Mouse (Mus musculus): ENCODE results near the gene Iqcf3. TPM values are rescaled to one million over a fixed set of nuclear protein-coding genes. Genes with fewer than 3 reads are reported as not detected.
A peak's percentile ranks its signal among the peaks of the same experiment; 100 is the strongest.

Iqcf3 gene
- polyA plus RNA-seq, 1 experiment from 2014 or later = not detected

- no peak overlapping the region for H3K4me2 ChIP-seq (replicated peaks; ENCODE audit: low read depth)
- no peak overlapping the region for H3K4me3 ChIP-seq (ENCODE audit: low read depth, low read length)
- H3K9me3 ChIP-seq (ENCODE audit: control insufficient read depth) = no peaks in the 10 kb centered on the region
- H3K36me3 ChIP-seq (ENCODE audit: control insufficient read depth, insufficient read depth) = no peaks in the 10 kb centered on the region
- no peaks in the 10 kb centered on the region for H3K4me1 ChIP-seq (replicated peaks; ENCODE audit: control insufficient read depth, insufficient read depth, low read length)
- TF ChIP-seq CTCF (IDR thresholded peaks at IDR 0.05; ENCODE audit: low read depth) = no peak
- H3K9ac ChIP-seq (ENCODE audit: low read depth, low read length) = no peak overlapping the region
- no peak overlapping the region for H3K27ac ChIP-seq (ENCODE audit: low read depth, low read length)
- WGBS = 79% methylated on average over 1 of the region's 1 CpGs
- no peak for ATAC-seq
- no peaks in the 10 kb centered on the region for H3K27me3 ChIP-seq (replicated peaks; ENCODE audit: control insufficient read depth, insufficient read depth, low read length)
These were observed 21.1 kb upstream of the Iqcf3 start for GRCm38 (mm10) chr9:106582552-106582951.

- Histone ChIP-seq H3K9ac (ENCODE audit: low read depth, low read length) (no peak overlapping the region), H3K27ac (ENCODE audit: low read depth, low read length) (no peak overlapping the region), H3K36me3 (ENCODE audit: control insufficient read depth, insufficient read depth) (no peaks in the 10 kb centered on the region), H3K27me3 (replicated peaks; ENCODE audit: control insufficient read depth, insufficient read depth, low read length) (no peaks in the 10 kb centered on the region), H3K4me2 (replicated peaks; ENCODE audit: low read depth) (no peak overlapping the region), H3K4me1 (replicated peaks; ENCODE audit: control insufficient read depth, insufficient read depth, low read length) (no peaks in the 10 kb centered on the region), H3K9me3 (ENCODE audit: control insufficient read depth) (no peaks in the 10 kb centered on the region), H3K4me3 (ENCODE audit: low read depth, low read length) (no peak overlapping the region)
- no peak for ATAC-seq
- WGBS = 76% methylated on average over 7 of the region's 7 CpGs
- no peak for TF ChIP-seq CTCF (IDR thresholded peaks at IDR 0.05; ENCODE audit: low read depth)
These were observed 18.6 kb upstream of the Iqcf3 start for GRCm38 (mm10) chr9:106580016-106580415.

GRCm38 (mm10) chr9:106576112-106576511, 14.7 kb upstream of the Iqcf3 start:
- no peak overlapping the region for H3K27ac ChIP-seq (ENCODE audit: low read depth, low read length)
- 79% methylated on average over 2 of the region's 2 CpGs for WGBS
- no peak for ATAC-seq

GRCm38 (mm10) chr9:106573366-106573765, 11.9 kb upstream of the Iqcf3 start:
- no peak for ATAC-seq
- no peaks in the 10 kb centered on the region for H3K9me3 ChIP-seq (ENCODE audit: control insufficient read depth)
- no peaks in the 10 kb centered on the region for H3K4me1 ChIP-seq (replicated peaks; ENCODE audit: control insufficient read depth, insufficient read depth, low read length)
- H3K27me3 ChIP-seq (replicated peaks; ENCODE audit: control insufficient read depth, insufficient read depth, low read length) = no peaks in the 10 kb centered on the region
- 91% methylated on average over 5 of the region's 5 CpGs for WGBS
- no peaks in the 10 kb centered on the region for H3K36me3 ChIP-seq (ENCODE audit: control insufficient read depth, insufficient read depth)
- no peak overlapping the region for H3K27ac ChIP-seq (ENCODE audit: low read depth, low read length)
- no peak for TF ChIP-seq CTCF (IDR thresholded peaks at IDR 0.05; ENCODE audit: low read depth)
- H3K9ac ChIP-seq (ENCODE audit: low read depth, low read length) = no peak overlapping the region
- no peak overlapping the region for H3K4me2 ChIP-seq (replicated peaks; ENCODE audit: low read depth)
- no peak overlapping the region for H3K4me3 ChIP-seq (ENCODE audit: low read depth, low read length)

More at GRCm38 (mm10) chr9:106576112-106576511, 14.7 kb upstream of the Iqcf3 start:
- Histone ChIP-seq H3K4me3 (ENCODE audit: low read depth, low read length) (no peak overlapping the region), H3K9me3 (ENCODE audit: control insufficient read depth) (no peaks in the 10 kb centered on the region), H3K9ac (ENCODE audit: low read depth, low read length) (no peak overlapping the region), H3K4me2 (replicated peaks; ENCODE audit: low read depth) (no peak overlapping the region), H3K36me3 (ENCODE audit: control insufficient read depth, insufficient read depth) (no peaks in the 10 kb centered on the region), H3K4me1 (replicated peaks; ENCODE audit: control insufficient read depth, insufficient read depth, low read length) (no peaks in the 10 kb centered on the region), H3K27me3 (replicated peaks; ENCODE audit: control insufficient read depth, insufficient read depth, low read length) (no peaks in the 10 kb centered on the region)
- TF ChIP-seq CTCF (IDR thresholded peaks at IDR 0.05; ENCODE audit: low read depth) = no peak

- 68% methylated on average over 2 of the region's 2 CpGs for WGBS
- TF ChIP-seq CTCF (IDR thresholded peaks at IDR 0.05; ENCODE audit: low read depth) = no peak
- no peak overlapping the region for H3K4me2 ChIP-seq (replicated peaks; ENCODE audit: low read depth)
- H3K27me3 ChIP-seq (replicated peaks; ENCODE audit: control insufficient read depth, insufficient read depth, low read length) = no peaks in the 10 kb centered on the region
- no peak overlapping the region for H3K4me3 ChIP-seq (ENCODE audit: low read depth, low read length)
- H3K27ac ChIP-seq (ENCODE audit: low read depth, low read length) = no peak overlapping the region
- no peak for ATAC-seq
- H3K9ac ChIP-seq (ENCODE audit: low read depth, low read length) = no peak overlapping the region
- no peaks in the 10 kb centered on the region for H3K4me1 ChIP-seq (replicated peaks; ENCODE audit: control insufficient read depth, insufficient read depth, low read length)
- no peaks in the 10 kb centered on the region for H3K9me3 ChIP-seq (ENCODE audit: control insufficient read depth)
- no peaks in the 10 kb centered on the region for H3K36me3 ChIP-seq (ENCODE audit: control insufficient read depth, insufficient read depth)
These were observed 10.8 kb upstream of the Iqcf3 start for GRCm38 (mm10) chr9:106572186-106572585.

- Histone ChIP-seq H3K9me3 (ENCODE audit: control insufficient read depth) (no peaks in the 10 kb centered on the region), H3K36me3 (ENCODE audit: control insufficient read depth, insufficient read depth) (no peaks in the 10 kb centered on the region), H3K27ac (ENCODE audit: low read depth, low read length) (no peak within 1 kb of the TSS), H3K27me3 (replicated peaks; ENCODE audit: control insufficient read depth, insufficient read depth, low read length) (no peaks in the 10 kb centered on the region), H3K4me3 (ENCODE audit: low read depth, low read length) (no peak within 1 kb of the TSS), H3K9ac (ENCODE audit: low read depth, low read length) (no peak within 1 kb of the TSS), H3K4me2 (replicated peaks; ENCODE audit: low read depth) (no peak within 1 kb of the TSS), H3K4me1 (replicated peaks; ENCODE audit: control insufficient read depth, insufficient read depth, low read length) (no peaks in the 10 kb centered on the region)
- ATAC-seq = no peak
- 87% methylated on average over 7 of the region's 7 CpGs for WGBS
- TF ChIP-seq CTCF (IDR thresholded peaks at IDR 0.05; ENCODE audit: low read depth) = no peak
These were observed 9.5 kb upstream of the Iqcf3 start, which contains the start of gene Iqcf4 for GRCm38 (mm10) chr9:106570896-106571295. Gene Iqcf4, minus strand, starts transcription at chr9:106570996.

- Histone ChIP-seq H3K9me3 (ENCODE audit: control insufficient read depth) (no peaks in the 10 kb centered on the region), H3K36me3 (ENCODE audit: control insufficient read depth, insufficient read depth) (no peaks in the 10 kb centered on the region), H3K4me3 (ENCODE audit: low read depth, low read length) (no peak overlapping the region), H3K9ac (ENCODE audit: low read depth, low read length) (no peak overlapping the region), H3K27me3 (replicated peaks; ENCODE audit: control insufficient read depth, insufficient read depth, low read length) (no peaks in the 10 kb centered on the region), H3K27ac (ENCODE audit: low read depth, low read length) (no peak overlapping the region), H3K4me2 (replicated peaks; ENCODE audit: low read depth) (peak overlapping the region; percentile 38), H3K4me1 (replicated peaks; ENCODE audit: control insufficient read depth, insufficient read depth, low read length) (no peaks in the 10 kb centered on the region)
- TF ChIP-seq CTCF (IDR thresholded peaks at IDR 0.05; ENCODE audit: low read depth) = no peak
- WGBS = 34% methylated on average over 11 of the region's 11 CpGs
- peak; percentile 56; the same call in 1 of the 2 replicates for ATAC-seq
These were observed 5.0 kb upstream of the Iqcf3 start for GRCm38 (mm10) chr9:106566437-106566836.
